Mouse (Mus musculus) spleen, embryonic (tissue): ENCODE measurements at regions not wholly inside any gene's neighbourhood (a gene's known extent, or its start where the extent isn't known, plus 50 kb on each side); places are given as distances from the start of the nearest gene placed in this dataset.

Experiments
- CTCF ChIA-PET: fragments of 350-600 bp; sonication (Branson Sonifier 250); formaldehyde crosslinking; loops from one replicate; lab custom pipeline; 2022; lab: Charles Lee

DNA sequence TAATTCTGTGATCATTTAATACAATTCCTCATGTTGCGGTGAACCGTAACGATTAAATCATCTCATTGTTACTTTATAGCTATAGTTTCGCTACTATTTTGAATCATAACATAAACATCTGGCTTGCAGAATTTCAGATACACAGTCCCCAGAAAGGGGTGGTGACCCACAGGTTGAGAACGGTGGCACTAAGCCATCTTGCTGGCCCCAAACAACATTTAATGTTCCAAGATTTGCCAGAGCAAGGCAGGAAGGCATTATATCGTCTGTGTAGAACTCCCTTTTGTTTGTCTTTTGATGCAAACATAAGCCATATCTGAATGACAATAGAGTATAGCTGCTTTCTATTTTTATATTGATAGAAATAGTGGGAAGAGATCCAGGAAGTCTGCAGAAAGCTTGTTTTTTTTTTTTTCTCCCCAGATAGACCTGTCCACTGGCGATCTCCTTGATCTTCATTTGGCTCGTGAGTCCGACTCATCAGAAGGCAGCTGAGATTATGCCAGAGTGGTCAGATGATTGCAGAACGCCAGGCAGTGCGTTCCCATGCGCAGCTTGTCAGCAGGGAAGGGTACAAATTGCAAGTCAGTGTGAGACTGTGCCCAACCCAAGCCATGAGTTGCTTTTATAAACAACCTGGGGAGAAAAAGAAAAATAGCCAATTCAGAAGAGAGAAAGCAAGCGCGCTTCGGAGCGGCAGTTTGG lies 213.9 kb downstream of the Dok5 start:
- CTCF ChIA-PET: interaction anchor here (0.7 kb wide), 1 partner anchor 22 kb away, joined by 3 read pairs; no protein-coding TSS in a partner anchor

GRCm38 (mm10) chr2:170946106-170946657 lies 214.6 kb downstream of the Dok5 start:
- CTCF ChIA-PET: no interaction called here

DNA sequence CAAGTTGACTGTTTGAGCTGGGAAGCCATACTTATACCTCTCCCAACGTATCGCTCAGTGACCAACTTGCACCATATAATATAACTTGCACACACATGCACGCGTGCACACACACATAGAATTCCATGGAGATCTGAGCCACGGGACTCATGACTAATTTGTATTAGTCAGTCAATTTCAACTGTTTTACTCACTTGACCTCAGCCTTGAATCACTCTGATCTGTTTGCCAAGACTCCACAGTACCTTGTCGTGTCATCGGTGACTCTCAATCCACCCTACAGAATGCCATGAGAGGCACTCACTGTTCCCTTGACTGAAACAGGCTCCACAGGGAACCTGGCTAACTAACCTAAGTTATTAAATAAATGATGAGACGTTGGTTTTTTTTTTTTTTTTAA lies 215.6 kb downstream of the Dok5 start:
- CTCF ChIA-PET: no interaction called here

- CTCF ChIA-PET: no interaction called here
These were observed 223.0 kb downstream of the Dok5 start for GRCm38 (mm10) chr2:170954626-170955025.

GRCm38 (mm10) chr2:170956766-170957165 lies 225.2 kb downstream of the Dok5 start:
- CTCF ChIA-PET: no interaction called here

DNA sequence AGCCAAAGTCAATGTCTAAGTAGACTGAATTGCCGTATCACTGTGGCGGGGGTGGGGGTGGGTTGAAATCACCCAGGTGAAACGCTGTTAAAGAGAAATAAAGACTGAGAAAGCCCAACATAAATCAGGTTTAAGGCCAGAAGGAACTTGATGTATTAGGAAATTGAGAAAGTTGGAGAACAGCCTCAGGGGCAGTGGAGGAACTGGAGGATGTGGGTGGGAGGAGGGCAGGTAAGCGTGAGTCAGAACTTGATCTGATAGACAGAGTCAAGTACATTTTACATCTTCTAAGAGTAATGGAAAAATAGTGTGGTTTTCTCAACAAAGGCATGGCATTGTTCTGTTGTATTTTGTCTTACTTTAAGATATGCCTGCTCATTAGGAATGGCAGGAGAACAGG lies 228.8 kb downstream of the Dok5 start:
- CTCF ChIA-PET: no interaction called here

- CTCF ChIA-PET: no interaction called here
These were observed 230.9 kb downstream of the Dok5 start for GRCm38 (mm10) chr2:170962481-170962880.

DNA sequence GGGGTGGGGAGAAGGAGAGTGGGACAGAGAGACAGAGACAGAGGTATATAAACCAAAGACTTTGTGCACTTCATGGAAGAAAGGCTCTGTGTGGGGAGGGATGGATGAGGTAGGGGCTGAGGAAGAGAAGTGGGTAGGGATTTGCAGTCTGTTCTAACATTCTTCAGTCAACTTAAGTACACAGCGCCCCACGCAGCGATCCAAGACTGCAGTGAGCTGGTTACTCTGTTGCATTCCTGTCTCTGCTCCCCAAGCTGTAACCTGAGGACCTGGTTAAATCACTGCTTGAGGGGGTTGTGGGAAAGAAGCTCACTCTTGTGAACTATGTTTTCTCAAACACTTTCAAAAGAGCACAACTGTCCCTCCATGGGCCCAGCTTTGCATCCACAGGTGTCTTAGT lies 237.8 kb downstream of the Dok5 start:
- CTCF ChIA-PET: no interaction called here

- CTCF ChIA-PET: interaction anchor here (0.7 kb wide), 1 partner anchor 45 kb away, joined by 6 read pairs; no protein-coding TSS in a partner anchor
These were observed 253.8 kb downstream of the Dok5 start for GRCm38 (mm10) chr2:170985357-170985756.

- CTCF ChIA-PET: no interaction called here
These were observed 266.8 kb downstream of the Dok5 start for GRCm38 (mm10) chr2:170998378-170998777.

- CTCF ChIA-PET: no interaction called here
These were observed 268.6 kb downstream of the Dok5 start for GRCm38 (mm10) chr2:171000165-171000564.

DNA sequence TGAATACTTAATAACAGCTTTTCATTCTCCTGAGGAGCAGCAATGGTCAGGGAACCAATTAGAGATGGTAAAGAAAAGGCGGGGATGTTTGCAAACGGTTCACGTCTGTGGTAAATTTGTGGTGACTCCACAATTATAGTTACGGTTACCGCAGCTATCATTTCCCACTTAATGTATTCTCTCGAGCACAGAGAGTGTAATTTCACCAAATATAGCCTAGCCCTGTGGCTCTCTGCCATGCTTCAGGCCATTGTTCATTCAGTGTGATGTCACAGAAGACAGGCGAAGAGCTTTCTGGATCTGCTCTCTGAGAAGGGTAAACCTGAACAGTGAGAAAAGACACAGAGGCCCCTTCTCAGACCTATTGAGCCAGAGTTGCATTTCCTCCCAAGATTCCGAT lies 296.9 kb downstream of the Dok5 start:
- CTCF ChIA-PET: no interaction called here
